Mouse (Mus musculus) intestine, postnatal 0 days (tissue): ENCODE results near the gene Esr2. TPM values are rescaled to one million over a fixed set of nuclear protein-coding genes. Genes with fewer than 3 reads are reported as not detected.
A peak's percentile ranks its signal among the peaks of the same experiment; 100 is the strongest.

Source experiments
- ATAC-seq: fragments of 200-750 bp; cut with Nextera tagmentation; 2 replicates; pipeline ENCODE4 v1.8.0; 2017; ENCODE audit warnings: mild to moderate bottlenecking, moderate TSS enrichment, moderate library complexity
- H3K27ac ChIP-seq: fragments of 300-500 bp; sonication (generic); 2 replicates; pipeline ENCODE4 v1.5.1; 2014; ENCODE audit warnings: mild to moderate bottlenecking, low read depth, low read length, moderate library complexity
- H3K27me3 ChIP-seq: fragments of 300-500 bp; sonication (generic); replicated peaks from 2 replicates; pipeline ENCODE4 v1.6.1; 2014; ENCODE audit warnings: low read length, mixed read lengths; ENCODE audit not compliant: control insufficient read depth, insufficient read depth
- H3K36me3 ChIP-seq: fragments of 300-500 bp; sonication (generic); 2 replicates; pipeline ENCODE4 v1.6.1; 2014; ENCODE audit warnings: mild to moderate bottlenecking, moderate library complexity; ENCODE audit not compliant: control insufficient read depth, insufficient read depth
- H3K4me1 ChIP-seq: fragments of 300-500 bp; sonication (generic); replicated peaks from 2 replicates; pipeline ENCODE4 v1.6.1; 2014; ENCODE audit warnings: antibody characterized with exemption, low read length, mixed read lengths; ENCODE audit not compliant: control insufficient read depth, insufficient read depth
- H3K4me2 ChIP-seq: fragments of 300-500 bp; sonication (generic); replicated peaks from 2 replicates; pipeline ENCODE4 v1.6.1; 2014; ENCODE audit warnings: low read depth, mild to moderate bottlenecking, moderate library complexity
- H3K4me3 ChIP-seq: fragments of 300-500 bp; sonication (generic); 2 replicates; pipeline ENCODE4 v1.5.1; 2014; ENCODE audit warnings: low read depth, low read length
- H3K9ac ChIP-seq: fragments of 300-500 bp; sonication (generic); 2 replicates; pipeline ENCODE4 v1.6.1; 2014; ENCODE audit warnings: mild to moderate bottlenecking, low read depth, low read length
- H3K9me3 ChIP-seq: fragments of 300-500 bp; sonication (generic); 2 replicates; pipeline ENCODE4 v1.6.1; 2016; ENCODE audit warnings: mixed run types; ENCODE audit not compliant: control insufficient read depth
- CTCF ChIP-seq: sonication (generic); IDR thresholded peaks from 2 replicates; pipeline ENCODE4 v1.5.1; 2016; ENCODE audit warnings: low read depth, mild to moderate bottlenecking, control low read depth, antibody characterized with exemption, moderate library complexity
- WGBS: fragments of 180-500 bp; shearing (Covaris S2); extraction: QIAGEN DNeasy Blood & Tissue Kit; methylation state at CpG from one replicate; pipeline ENCODE4 v1.1.7; 2014; 5-methylcytosine and 5-hydroxymethylcytosine counted together
- polyA plus RNA-seq: library from polyadenylated mRNA; unstranded; fragments of >200 nt; fragmentation: Nextera tagmentation; extraction: Ambion mirVana; gene quantifications from 2 replicates; pipeline ENCODE4 v1.2.1, GENCODE M21; 2015

Gene Esr2
- polyA plus RNA-seq, 1 experiment from 2014 or later = not detected

DNA sequence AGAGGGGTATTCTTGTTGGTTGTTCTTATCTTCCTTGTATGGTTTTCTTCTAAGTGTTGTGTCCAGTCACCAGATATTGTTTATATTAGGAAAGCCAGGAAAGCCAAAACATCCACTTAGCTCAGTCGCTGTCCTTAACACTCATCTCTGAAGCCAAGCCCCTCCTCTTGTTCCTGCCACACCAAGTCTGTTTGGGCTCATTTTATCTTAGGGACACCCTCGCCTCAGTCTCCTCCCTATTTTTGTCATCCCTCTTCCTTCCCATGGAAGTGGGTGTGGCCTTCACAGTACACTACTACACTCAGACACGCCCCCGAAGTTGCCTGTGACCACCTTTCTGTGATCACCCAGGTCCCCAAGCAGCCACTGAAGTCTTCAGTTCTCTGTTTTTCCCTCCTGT is 44.5 kb downstream of the Esr2 start:
- no peak for ATAC-seq
- Histone ChIP-seq H3K9me3 (no peaks in the 10 kb centered on the region), H3K4me1 (no peaks in the 10 kb centered on the region), H3K27ac (no peak overlapping the region), H3K27me3 (no peaks in the 10 kb centered on the region), H3K9ac (no peak overlapping the region), H3K4me3 (no peak overlapping the region), H3K4me2 (no peak overlapping the region), H3K36me3 (no peaks in the 10 kb centered on the region)
- 64% methylated on average over 4 of the region's 4 CpGs for WGBS
- TF ChIP-seq CTCF = no peak

DNA sequence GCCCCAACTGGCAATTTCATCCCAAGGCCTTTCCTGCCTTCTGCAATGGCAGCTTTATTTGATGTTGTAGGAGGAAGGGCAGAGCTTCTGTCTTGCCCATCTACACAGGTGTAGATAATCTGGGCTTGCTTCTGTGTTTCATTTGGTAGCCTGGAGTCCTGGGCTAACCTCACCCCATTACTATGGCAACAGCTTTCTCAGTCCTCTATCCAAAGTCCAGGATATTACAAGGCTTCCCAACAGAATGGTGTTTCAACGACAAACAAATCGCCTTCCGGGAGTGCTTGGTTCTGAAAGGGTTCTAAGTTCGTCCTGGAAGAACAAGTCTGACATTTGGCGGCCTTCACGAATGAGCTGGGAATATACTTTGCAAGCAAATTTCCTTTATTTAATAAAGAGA is 46.2 kb downstream of the Esr2 start:
- WGBS = 36% methylated on average over 6 of the region's 6 CpGs
- Histone ChIP-seq H3K4me1 (no peaks in the 10 kb centered on the region), H3K9ac (no peak overlapping the region), H3K9me3 (no peaks in the 10 kb centered on the region), H3K27me3 (no peaks in the 10 kb centered on the region), H3K27ac (no peak overlapping the region), H3K4me2 (0 out of 2 replicates have a peak overlapping the region, but pooled peaks have one; percentile 9), H3K4me3 (no peak overlapping the region), H3K36me3 (no peaks in the 10 kb centered on the region)
- peak; percentile 73 for ATAC-seq
- no peak for TF ChIP-seq CTCF

- H3K9ac ChIP-seq = no peak overlapping the region
- H3K27me3 ChIP-seq = no peaks in the 10 kb centered on the region
- no peaks in the 10 kb centered on the region for H3K4me1 ChIP-seq
- H3K4me3 ChIP-seq = no peak overlapping the region
- H3K27ac ChIP-seq = no peak overlapping the region
- H3K4me2 ChIP-seq = no peak overlapping the region
- no peaks in the 10 kb centered on the region for H3K36me3 ChIP-seq
- no peaks in the 10 kb centered on the region for H3K9me3 ChIP-seq
- 34% methylated on average over 4 of the region's 4 CpGs for WGBS
- ATAC-seq = no peak
- TF ChIP-seq CTCF = peak; percentile 73
Measured at GRCm38 (mm10) chr12:76130281-76130680, 46.8 kb downstream of the Esr2 start.

GRCm38 (mm10) chr12:76128831-76129230 is 48.2 kb downstream of the Esr2 start:
- no peak for TF ChIP-seq CTCF
- 82% methylated on average over 10 of the region's 10 CpGs for WGBS
- no peaks in the 10 kb centered on the region for H3K4me1 ChIP-seq
- no peak overlapping the region for H3K4me3 ChIP-seq
- no peak overlapping the region for H3K4me2 ChIP-seq
- no peaks in the 10 kb centered on the region for H3K9me3 ChIP-seq
- H3K9ac ChIP-seq = no peak overlapping the region
- no peaks in the 10 kb centered on the region for H3K36me3 ChIP-seq
- no peaks in the 10 kb centered on the region for H3K27me3 ChIP-seq
- no peak for ATAC-seq
- no peak overlapping the region for H3K27ac ChIP-seq

- Histone ChIP-seq H3K4me1 (no peaks in the 10 kb centered on the region), H3K9ac (no peak overlapping the region), H3K27me3 (no peaks in the 10 kb centered on the region), H3K4me3 (no peak overlapping the region), H3K9me3 (no peaks in the 10 kb centered on the region), H3K36me3 (no peaks in the 10 kb centered on the region), H3K4me2 (no peak overlapping the region), H3K27ac (no peak overlapping the region)
- TF ChIP-seq CTCF = no peak
- 61% methylated on average over 3 of the region's 3 CpGs for WGBS
- ATAC-seq = no peak
Measured at GRCm38 (mm10) chr12:76128306-76128705, 48.8 kb downstream of the Esr2 start.

DNA sequence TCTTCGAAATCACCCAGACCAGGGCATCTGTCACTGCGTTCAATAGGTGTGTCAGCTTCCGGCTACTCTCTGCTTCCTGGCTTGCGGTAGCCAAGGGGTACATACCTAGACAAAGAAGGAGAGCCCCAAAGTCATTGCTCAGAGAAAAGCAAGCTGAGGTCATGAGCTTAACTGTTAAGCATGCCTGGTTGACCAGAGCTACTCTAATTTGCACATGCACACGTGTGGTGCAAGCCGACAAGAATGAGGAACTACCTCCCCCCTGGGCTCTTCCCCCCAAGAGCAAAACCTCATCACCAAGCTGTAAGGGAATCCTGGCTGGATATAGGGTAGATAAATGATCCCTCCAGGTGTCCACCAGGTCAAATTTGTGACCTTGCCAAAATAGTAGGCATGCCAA is 53.8 kb downstream of the Esr2 start:
- H3K36me3 ChIP-seq = no peaks in the 10 kb centered on the region
- H3K9ac ChIP-seq = no peak overlapping the region
- no peak for ATAC-seq
- 90% methylated on average over 6 of the region's 6 CpGs for WGBS
- H3K4me2 ChIP-seq = no peak overlapping the region
- TF ChIP-seq CTCF = no peak
- no peak overlapping the region for H3K27ac ChIP-seq
- H3K9me3 ChIP-seq = no peaks in the 10 kb centered on the region
- H3K27me3 ChIP-seq = no peaks in the 10 kb centered on the region
- no peak overlapping the region for H3K4me3 ChIP-seq
- no peaks in the 10 kb centered on the region for H3K4me1 ChIP-seq

DNA sequence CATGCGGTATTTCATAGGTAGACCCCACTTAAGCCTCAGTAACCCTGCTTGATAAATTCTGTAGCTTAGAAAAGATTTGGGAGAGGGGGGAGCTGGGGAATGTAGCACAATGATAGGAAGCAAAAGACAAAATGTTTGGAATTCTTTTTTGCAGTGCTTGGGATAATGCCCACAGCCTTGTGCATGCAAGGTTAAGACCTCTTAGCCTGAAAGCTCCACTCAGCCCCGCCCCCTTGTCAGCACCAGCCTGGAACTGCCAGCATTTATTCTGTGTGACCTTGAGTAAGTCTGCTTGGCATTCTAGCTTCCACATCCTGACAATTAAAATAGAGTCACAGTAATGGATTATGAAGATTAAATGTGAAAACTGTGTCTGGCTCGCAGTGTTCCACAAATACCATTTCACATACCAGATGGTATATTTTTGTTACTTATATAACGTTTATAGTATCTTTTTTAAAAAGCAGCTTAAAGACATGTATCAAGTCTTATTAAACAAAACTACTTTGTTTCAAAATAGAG is 59.4 kb downstream of the Esr2 start:
- H3K9me3 ChIP-seq = no peaks in the 10 kb centered on the region
- H3K9ac ChIP-seq = no peak overlapping the region
- TF ChIP-seq CTCF = no peak
- H3K4me3 ChIP-seq = no peak overlapping the region
- no peak for ATAC-seq
- H3K4me2 ChIP-seq = no peak overlapping the region
- H3K36me3 ChIP-seq = no peaks in the 10 kb centered on the region
- WGBS = 67% methylated on average over 4 of the region's 4 CpGs
- no peaks in the 10 kb centered on the region for H3K27me3 ChIP-seq
- no peak overlapping the region for H3K27ac ChIP-seq
- no peaks in the 10 kb centered on the region for H3K4me1 ChIP-seq
